Mouse (Mus musculus) limb, embryonic 14.5 days (tissue): ENCODE results near the gene Ceacam9. TPM values are rescaled to one million over a fixed set of nuclear protein-coding genes. Genes with fewer than 3 reads are reported as not detected.
A peak's percentile ranks its signal among the peaks of the same experiment; 100 is the strongest.

Source experiments
- ATAC-seq: fragments of 200-750 bp; cut with Nextera tagmentation; 2 replicates; pipeline ENCODE4 v1.8.0; 2017; ENCODE audit warnings: low read depth, moderate number of reproducible peaks, moderate TSS enrichment; ENCODE audit not compliant: low FRiP score
- DNase-seq: peaks from one replicate; pipeline ENCODE4 v3.0.0-alpha.2; 2015; ENCODE audit warnings: low spot score
- H3K27ac ChIP-seq: fragments of 300-500 bp; sonication (generic); replicated peaks from 2 replicates; pipeline ENCODE4 v1.5.1; 2014; ENCODE audit warnings: low read depth, mild to moderate bottlenecking, low read length, moderate library complexity, mixed read lengths
- H3K27me3 ChIP-seq: fragments of 300-500 bp; sonication (generic); 2 replicates; pipeline ENCODE4 v1.6.1; 2014; ENCODE audit warnings: low read length, mixed read lengths; ENCODE audit not compliant: control insufficient read depth, insufficient read depth
- H3K36me3 ChIP-seq: fragments of 300-500 bp; sonication (generic); 2 replicates; pipeline ENCODE4 v1.6.1; 2014; ENCODE audit warnings: mild to moderate bottlenecking, low read length, moderate library complexity, mixed read lengths; ENCODE audit not compliant: control insufficient read depth, insufficient read depth
- H3K4me1 ChIP-seq: fragments of 300-500 bp; sonication (generic); 2 replicates; pipeline ENCODE4 v1.6.1; 2014; ENCODE audit warnings: antibody characterized with exemption, low read length, mixed read lengths; ENCODE audit not compliant: control insufficient read depth, insufficient read depth
- H3K4me2 ChIP-seq: fragments of 300-500 bp; sonication (generic); replicated peaks from 2 replicates; pipeline ENCODE4 v1.6.1; 2014; ENCODE audit warnings: low read depth, mild to moderate bottlenecking, low read length, moderate library complexity; ENCODE audit not compliant: severe bottlenecking
- H3K4me3 ChIP-seq: fragments of 300-500 bp; sonication (generic); replicated peaks from 2 replicates; pipeline ENCODE4 v1.5.1; 2014; ENCODE audit warnings: low read length
- H3K9ac ChIP-seq: fragments of 300-500 bp; sonication (generic); 2 replicates; pipeline ENCODE4 v1.6.1; 2014; ENCODE audit warnings: mild to moderate bottlenecking, low read depth, low read length, moderate library complexity; ENCODE audit not compliant: severe bottlenecking
- H3K9me3 ChIP-seq: fragments of 300-500 bp; sonication (generic); 2 replicates; pipeline ENCODE4 v1.6.1; 2016; ENCODE audit warnings: low read length; ENCODE audit not compliant: control insufficient read depth
- POLR2A ChIP-seq: fragments of 200-500 bp; IDR thresholded peaks from 2 replicates; pipeline ENCODE4 v1.8.0; 2012; ENCODE audit warnings: inconsistent platforms, mild to moderate bottlenecking, moderate library complexity, borderline replicate concordance; ENCODE audit not compliant: insufficient read depth, insufficient read length; ENCODE audit errors: extremely low read depth
- WGBS: fragments of 180-500 bp; shearing (Covaris S2); extraction: QIAGEN DNeasy Blood & Tissue Kit; methylation state at CpG from one replicate; pipeline ENCODE4 v1.1.7; 2014; 5-methylcytosine and 5-hydroxymethylcytosine counted together
- polyA plus RNA-seq, 2 experiments: library from polyadenylated mRNA; depleted of rRNA in 1 of 2; stranded (reverse) in 1 of 2; unstranded in 1 of 2; fragments of >200 nt; fragmentation: Nextera tagmentation in 1 of 2; extraction: Ambion mirVana in 1 of 2; gene quantifications; 2 replicates each; pipeline versions ENCODE4 v1.2.1 to v1.2.3; 2012 to 2014

Ceacam9 gene
- polyA plus RNA-seq, 2 experiments, result 0.04 TPM; not detected in 1

DNA sequence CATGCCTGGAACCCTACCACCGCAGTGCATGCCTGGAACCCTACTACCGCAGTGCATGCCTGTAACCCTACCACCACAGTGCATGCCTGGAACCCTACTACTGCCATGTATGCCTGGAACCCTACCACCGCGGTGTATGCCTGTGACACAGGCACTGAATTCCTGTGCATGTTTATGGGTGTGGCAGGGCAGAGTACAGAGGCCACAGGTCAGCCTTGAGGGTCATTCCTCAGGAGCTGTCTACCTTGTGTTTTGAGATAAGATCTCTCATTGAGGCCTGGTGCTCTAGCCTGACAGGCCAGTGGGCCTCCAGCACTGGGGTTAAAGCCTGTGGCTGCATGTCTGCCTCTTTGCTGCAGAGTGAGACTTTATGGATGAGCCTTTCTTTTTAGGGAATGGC, 23.6 kb downstream of the Ceacam9 start:
- DNase-seq (no peak), ATAC-seq (no peak)
- Histone ChIP-seq H3K4me1 (no peaks in the 10 kb centered on the region), H3K9ac (no peak overlapping the region), H3K4me2 (no peak overlapping the region), H3K36me3 (peaks cover 63% of the 10 kb centered on the region), H3K4me3 (no peak overlapping the region), H3K27me3 (no peaks in the 10 kb centered on the region), H3K9me3 (no peaks in the 10 kb centered on the region), H3K27ac (no peak overlapping the region)
- TF ChIP-seq POLR2A, result no peak
- WGBS, result 92% methylated on average over 4 of the region's 4 CpGs

DNA sequence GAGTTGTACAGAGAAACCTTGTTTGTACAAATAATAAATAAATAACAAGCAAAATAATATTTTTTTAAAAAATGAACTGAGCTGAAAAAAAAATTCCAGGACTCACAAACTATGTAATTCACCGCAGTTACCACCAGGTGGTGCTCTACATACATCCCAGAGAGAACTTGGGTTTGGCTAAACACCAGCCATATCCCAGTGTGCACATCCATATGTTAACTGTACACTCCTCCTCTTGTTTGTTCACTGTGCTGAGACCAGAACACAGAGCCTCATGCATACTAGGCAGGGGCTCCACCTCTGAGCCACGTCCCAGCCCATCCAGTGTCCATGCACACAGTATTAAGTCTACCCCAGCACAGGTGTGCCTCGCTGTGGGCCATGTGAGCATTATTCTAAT, 24.4 kb downstream of the Ceacam9 start:
- TF ChIP-seq POLR2A, result no peak
- ATAC-seq, result no peak

DNA sequence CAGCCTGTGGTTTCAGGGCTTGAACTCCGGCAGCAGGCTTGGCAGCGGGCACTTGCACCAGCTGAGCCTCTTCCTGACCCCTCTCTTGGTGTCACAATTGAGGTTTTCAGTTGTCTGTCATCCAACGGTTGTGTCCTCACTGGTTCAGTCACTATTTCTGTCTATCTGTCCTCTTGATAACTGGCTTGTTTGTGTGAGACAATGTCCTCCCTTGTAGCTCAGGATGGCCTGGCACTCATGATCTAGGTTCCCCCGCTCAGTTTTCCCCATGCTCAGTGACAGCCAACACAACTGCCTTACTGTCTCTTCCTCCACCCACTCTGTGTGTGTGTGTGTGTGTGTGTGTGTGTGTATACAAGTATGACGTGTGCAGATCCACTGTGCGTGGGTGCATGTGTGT, 25.9 kb downstream of the Ceacam9 start:
- Histone ChIP-seq H3K9me3 (no peaks in the 10 kb centered on the region), H3K4me2 (no peak overlapping the region), H3K27me3 (no peaks in the 10 kb centered on the region), H3K4me1 (no peaks in the 10 kb centered on the region), H3K9ac (no peak overlapping the region), H3K27ac (no peak overlapping the region), H3K4me3 (no peak overlapping the region), H3K36me3 (peaks cover 62% of the 10 kb centered on the region)
- DNase-seq (no peak), ATAC-seq (no peak)
- TF ChIP-seq POLR2A, result no peak
- 95% methylated on average over 6 of the region's 6 CpGs for WGBS

More for the DNA sequence above, 24.4 kb downstream of the Ceacam9 start:
- DNase-seq, result peak; percentile 78
- no peak overlapping the region for H3K9ac ChIP-seq
- H3K4me1 ChIP-seq, result no peaks in the 10 kb centered on the region
- peaks cover 63% of the 10 kb centered on the region for H3K36me3 ChIP-seq
- no peaks in the 10 kb centered on the region for H3K27me3 ChIP-seq
- no peak overlapping the region for H3K27ac ChIP-seq
- H3K4me3 ChIP-seq, result no peak overlapping the region
- no peak overlapping the region for H3K4me2 ChIP-seq
- WGBS, result 60% methylated on average over 3 of the region's 3 CpGs
- no peaks in the 10 kb centered on the region for H3K9me3 ChIP-seq

DNA sequence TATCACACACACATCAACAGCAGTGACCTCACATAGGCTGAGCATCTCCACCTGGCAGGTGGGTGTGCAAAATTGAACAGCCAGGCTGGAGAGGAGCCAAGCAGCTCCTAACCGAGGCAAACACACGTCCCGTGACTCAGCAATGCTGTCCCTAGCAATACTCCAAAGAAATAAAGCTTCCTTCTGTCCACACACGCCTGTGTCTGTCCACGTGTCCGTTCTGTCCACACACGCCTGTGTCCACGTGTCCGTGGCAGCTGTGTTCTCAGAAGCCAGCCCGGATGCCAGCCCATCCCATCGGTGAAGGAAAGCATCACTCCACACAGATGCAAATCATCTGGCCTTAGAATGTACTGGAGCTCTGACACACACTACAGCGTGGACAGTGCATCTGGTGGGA, 30.3 kb downstream of the Ceacam9 start:
- Histone ChIP-seq H3K9me3 (no peaks in the 10 kb centered on the region), H3K9ac (no peak overlapping the region), H3K36me3 (peaks cover 24% of the 10 kb centered on the region), H3K27ac (no peak overlapping the region), H3K4me3 (no peak overlapping the region), H3K4me2 (no peak overlapping the region), H3K27me3 (no peaks in the 10 kb centered on the region), H3K4me1 (no peaks in the 10 kb centered on the region)
- no peak for ATAC-seq
- no peak for DNase-seq
- TF ChIP-seq POLR2A, result no peak
- WGBS, result 80% methylated on average over 12 of the region's 12 CpGs

DNA sequence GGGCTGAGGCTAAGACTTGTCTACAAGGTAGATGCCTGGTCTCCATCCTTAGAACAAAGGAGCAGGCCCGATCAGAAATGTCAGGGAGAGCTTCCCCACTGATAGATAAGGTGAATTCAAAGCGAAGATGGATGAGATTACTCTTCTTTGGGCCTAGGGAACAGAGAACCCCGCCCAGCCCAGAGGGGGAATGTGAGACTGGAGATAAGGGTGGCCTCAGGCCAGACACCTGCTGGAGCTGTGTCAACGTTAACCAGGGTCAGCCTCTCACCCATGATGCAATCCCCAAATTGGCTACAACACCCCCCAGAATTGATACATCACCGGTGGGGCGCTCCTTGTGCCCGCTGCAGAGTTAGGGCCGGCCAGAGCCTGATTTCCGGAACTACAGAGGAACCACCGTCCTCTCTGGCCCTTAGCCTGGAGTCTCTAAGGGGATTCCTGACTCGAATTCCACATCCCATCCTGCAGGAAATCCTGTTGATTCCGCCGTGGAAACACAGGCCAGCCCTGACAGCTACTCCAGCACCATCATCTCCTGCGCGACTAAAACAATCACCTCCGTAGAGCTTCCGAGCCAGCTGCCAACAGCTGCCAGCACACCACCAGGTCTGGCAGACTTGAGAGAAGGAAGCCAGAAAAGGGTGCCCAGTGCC, 33.8 kb downstream of the Ceacam9 start:
- no peak overlapping the region for H3K4me3 ChIP-seq
- H3K27me3 ChIP-seq, result no peaks in the 10 kb centered on the region
- no peak overlapping the region for H3K27ac ChIP-seq
- no peak for ATAC-seq
- no peak overlapping the region for H3K9ac ChIP-seq
- WGBS, result 68% methylated on average over 17 of the region's 17 CpGs
- peaks cover 3% of the 10 kb centered on the region for H3K4me1 ChIP-seq
- H3K4me2 ChIP-seq, result no peak overlapping the region
- no peaks in the 10 kb centered on the region for H3K36me3 ChIP-seq
- DNase-seq, result no peak
- no peaks in the 10 kb centered on the region for H3K9me3 ChIP-seq
- TF ChIP-seq POLR2A, result no peak
